Mouse (Mus musculus): Measurements from ENCODE around the gene Arid3b.

Gene Arid3b

DNA sequence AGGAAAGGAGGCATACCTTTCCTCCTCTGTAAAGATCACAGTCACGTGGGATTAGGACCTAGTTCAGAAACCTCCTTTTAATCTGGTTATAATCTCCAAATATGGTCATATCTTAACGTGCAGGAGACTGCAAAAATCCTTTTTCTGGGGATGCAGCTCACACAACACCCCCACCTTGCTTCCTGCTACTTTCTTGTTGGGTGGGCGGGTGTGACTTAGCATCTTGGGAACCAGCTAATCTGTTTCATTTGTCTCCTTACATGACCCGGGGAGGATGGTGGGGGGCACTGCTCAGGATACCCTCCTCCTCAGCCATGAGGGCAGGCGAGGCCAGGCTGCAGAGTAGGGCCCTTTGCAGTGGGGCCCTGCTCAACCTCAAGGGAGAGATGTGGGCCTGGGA lies 61.6 kb downstream of the Arid3b start:
- no peak for DNase-seq

DNA sequence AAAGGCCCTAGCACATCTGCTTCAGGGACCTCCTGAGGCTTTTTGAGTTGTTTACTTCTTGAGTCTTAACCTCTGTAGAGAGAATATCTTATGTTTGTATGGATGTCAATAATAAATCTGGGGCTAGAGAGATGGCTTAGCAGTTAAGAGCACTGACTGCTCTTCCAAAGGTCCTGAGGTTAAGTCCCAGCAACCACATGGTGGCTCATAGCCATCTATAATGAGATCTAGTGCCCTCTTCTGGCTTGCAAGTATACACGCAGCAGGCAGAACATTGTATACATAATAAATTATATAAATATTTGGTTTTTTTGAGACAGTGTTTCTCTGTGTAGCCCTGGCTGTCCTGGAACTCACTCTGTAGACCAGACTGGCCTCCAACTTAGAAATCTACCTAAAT lies 62.4 kb downstream of the Arid3b start:
- DNase-seq: no peak

DNA sequence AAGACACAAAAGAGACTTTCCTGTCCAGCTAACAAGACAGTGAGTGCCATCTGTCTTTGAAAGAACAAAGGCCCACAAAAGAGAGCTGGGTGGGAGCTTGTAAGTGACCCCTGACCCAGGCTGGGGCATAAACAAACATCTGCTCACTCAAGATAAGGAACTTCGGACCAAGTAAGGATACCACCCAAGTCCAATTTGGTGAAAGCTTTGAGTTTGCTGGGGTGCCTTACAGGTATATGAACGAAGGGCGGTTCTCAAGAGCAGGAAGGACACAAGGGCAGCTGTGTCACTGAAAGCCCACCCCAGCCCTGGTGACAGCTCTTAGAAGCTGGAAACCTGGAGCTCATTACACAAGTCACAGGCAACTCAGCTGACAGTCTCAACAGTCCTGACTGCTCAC lies 62.8 kb downstream of the Arid3b start:
- DNase-seq: no peak

DNA sequence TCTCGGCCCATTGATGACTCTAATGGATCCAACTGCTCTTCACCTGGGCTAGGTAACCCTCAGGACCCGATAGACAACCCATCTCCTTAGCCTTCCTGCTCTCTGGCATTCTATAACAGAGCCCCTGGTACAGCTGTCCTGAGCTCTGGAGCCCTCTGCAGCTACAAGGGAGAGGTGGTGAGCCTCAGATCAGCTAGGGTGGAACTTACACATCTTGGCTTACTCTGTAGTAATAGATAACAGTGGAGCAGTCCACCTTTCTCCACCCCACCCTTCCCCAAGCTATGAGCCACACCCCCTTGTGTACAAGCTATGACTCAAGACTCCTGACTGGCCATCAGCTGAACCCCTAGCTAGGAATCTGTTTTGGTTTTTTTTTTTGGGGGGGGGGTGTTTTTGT lies 65.8 kb downstream of the Arid3b start:
- no peak for DNase-seq

DNA sequence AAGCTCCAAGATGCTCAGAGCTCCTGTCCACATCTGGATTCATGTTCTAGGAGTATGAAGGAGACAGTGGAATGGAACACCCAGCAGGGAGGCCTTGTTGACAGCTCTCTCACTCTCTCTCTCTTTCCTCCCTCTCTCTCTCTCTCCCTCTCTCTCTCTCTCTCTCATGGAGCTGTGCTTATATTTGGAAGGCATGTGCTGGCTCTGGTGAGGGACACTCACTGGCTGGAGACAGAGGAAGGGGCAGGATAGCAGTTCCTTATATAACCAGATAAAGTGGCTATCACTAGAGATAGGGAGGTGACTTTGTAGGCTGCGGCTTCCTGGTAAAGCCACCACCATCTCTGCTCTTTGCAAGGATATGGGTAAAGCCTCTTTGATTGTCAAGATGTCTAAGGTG lies 66.4 kb downstream of the Arid3b start:
- DNase-seq: no peak

DNA sequence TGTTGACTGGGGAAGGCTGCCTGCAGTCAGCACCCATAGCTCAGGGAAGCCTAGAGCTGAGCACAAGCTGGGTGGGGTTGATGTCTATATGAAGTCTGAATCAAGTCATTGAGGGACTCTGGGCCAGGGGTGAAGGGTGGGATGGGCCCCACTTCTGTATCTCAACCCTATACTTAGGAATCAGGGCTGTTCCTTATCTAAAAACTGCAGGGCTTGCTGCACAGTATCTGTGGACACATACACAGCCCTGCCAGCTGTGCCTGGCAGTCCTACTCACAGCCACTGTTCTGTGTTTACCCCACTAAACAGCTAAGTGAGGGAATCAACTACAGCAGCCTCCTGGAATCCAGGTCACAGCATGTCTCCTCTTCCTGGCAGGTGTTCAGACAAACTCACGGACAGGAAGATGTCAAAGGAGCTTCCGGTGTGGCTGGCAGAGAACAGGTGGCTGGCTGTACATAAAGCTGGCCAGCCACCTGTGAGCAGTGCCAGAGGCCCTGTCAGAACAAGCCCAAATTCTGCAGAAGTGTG lies 67.0 kb downstream of the Arid3b start:
- DNase-seq: no peak

DNA sequence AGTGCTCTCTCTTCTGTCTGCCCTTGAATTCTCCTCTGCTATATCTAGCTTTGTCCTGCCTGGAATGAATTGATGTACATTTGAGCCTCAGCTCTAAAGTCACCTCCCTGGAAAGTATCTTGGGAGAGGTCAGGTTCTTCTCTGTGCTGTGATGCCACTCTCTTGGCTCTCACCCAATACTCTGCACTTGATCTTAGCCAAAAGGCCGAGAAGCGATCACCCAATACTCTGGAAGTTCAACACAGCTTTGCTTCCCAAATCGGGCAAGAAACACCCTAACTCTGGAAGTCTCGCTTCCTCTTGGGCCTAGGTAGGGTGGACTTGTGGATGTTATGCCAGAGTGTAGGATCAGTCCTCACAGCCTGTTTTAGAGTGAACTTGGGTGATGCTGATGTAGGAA lies 69.4 kb downstream of the Arid3b start:
- DNase-seq: no peak

DNA sequence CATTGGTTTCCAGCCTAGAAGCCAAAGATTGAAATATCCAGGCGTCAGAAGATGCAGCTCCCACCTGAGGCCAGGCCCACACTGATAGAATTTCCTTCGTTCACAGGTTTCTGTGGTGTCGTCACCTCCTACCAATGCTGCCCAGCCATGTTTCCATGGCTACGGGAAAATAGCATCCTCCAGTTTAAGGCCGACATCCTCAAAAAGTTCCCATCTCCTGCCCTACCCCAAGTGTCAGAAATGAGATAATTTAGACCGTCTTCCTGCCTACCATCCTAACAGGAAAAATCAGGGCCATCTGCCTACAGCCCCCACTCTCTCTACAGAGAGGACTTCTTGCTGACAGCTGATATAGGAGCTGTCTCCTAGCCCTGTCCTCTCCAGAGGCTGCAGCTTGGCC lies 70.2 kb downstream of the Arid3b start:
- no peak for DNase-seq

DNA sequence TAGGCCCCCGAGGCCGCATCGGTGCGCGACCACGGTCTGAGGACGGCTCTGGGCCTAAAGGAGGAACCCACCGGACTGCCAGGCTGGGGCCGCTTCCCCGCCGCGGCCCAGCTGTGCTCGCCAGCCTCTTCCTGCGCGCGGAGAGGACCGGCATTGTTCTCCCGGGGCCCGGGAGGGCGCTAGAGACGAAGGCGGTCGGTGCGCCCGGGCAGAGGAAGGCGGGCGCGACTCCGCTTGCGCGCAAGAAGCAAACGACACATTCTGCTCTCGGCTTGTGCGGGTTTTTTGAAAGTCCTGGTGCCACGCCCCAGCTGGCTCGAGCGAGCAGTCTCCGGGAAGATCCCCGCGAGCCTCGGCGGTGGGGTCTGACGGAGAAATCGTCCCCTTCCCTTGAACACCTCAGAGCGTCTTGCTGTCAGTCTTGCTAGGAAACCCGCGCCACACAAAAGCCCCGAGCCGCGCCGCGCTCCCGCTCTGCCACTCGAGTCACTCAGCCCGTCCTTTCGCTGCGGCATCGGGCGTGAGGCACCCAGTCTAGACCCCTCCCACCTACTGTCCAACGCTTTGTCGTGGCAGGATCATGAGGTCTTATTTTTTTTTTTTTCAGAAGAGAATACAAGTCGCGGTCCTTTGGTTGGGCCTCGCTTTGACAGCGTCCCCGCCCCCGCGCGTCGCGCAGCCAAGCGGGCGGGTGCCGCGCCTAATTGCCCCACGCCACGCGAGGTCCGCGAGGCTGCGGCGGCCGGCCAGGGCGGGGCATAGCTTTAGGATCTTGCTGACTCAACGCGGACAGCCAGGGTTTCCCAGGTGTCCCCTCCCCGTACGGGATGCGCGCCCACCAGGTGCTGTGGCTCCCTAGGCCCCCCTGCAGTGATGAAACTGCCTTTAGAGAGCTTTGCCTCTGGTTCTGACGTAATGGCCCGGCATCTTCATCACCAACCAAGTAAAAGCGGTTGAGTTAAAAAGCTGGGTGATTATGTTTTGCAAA lies 70.9 kb downstream of the Arid3b start, which contains the start of gene Clk3:
Gene Clk3, minus strand, starts transcription at position 497 of the 988 bp plus-strand sequence.
- DNase-seq: peak; percentile 78

DNA sequence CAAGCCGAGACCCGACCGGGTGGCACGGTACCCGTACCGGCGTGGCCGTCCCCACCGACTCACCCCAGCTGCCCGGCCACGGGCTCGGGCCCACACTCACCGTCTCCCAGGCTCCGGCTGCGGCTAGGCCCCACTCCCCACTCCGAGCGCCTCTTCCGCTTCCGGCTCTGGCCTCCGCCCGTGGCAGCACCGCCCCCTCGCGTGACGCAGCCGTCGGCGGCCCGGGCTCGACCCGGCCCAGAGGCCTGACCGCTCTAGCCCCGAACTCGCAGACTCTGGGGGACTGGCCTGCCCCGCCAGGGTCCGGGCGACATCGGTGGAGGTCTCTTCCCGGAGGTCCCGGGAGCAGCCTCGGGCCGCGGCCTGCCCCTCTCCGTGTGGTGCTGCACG lies 71.6 kb downstream of the Arid3b start:
- peak; percentile 89 for DNase-seq

DNA sequence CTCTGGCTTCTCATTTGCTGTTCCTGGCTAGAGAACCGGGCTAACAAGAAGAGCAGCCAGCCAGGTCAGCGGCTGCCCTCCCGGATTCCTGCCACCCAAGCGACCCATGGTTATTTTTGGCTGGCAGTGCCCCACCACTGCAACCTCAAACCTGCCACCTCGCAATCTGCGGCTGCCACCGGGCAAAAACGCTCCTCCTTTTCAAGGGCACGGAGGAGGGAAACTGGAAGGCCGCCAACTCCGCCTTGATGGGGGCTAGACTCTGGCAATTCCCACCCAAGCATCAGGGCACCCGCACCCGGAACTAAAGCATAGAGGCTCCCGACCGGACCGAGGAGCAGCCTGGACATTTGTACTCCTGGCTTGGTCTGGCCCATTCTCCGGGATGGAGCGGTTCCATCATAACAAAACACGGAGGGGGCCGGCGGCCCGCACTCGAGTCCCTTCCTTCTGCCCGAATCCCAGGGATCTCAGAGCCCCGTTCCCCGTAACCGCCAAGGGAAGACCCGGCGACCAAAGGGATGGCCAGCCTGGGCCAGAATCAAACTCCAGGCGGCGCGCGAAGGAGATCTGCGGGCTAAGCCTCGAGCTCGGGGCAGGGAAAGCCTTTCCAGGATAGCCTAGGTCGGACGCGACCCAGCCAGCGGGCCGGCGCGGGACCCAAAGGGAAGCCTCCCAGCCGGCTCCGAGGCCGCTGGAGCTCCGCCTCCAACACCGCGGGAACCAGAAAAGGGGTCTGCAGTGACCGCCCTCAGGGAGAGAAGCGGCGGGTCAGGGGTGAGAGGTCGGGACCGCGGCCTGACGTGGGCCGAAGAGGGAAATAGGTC lies 72.2 kb downstream of the Arid3b start:
- peak; percentile 80 for DNase-seq

DNA sequence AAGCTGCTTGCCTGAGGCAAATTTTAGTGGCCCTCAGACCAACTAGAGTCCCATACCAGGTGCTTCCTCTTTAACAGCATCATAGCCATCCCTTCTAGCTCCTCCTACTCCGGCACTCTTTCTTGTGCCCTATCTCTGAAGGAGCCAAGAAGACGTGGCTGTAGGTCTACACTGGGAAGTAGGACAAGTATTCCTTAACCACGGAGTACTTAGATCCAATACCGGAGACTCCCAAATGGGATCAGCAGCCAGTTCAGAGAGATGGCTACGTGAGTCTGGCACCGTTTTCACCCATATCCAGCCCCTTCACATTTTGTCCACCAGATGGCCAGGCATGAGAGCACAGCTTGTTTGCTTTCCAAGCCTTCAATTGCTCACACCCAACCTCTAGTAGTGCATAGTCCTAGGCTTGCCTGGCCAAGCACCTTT lies 74.0 kb downstream of the Arid3b start:
- no peak for DNase-seq

DNA sequence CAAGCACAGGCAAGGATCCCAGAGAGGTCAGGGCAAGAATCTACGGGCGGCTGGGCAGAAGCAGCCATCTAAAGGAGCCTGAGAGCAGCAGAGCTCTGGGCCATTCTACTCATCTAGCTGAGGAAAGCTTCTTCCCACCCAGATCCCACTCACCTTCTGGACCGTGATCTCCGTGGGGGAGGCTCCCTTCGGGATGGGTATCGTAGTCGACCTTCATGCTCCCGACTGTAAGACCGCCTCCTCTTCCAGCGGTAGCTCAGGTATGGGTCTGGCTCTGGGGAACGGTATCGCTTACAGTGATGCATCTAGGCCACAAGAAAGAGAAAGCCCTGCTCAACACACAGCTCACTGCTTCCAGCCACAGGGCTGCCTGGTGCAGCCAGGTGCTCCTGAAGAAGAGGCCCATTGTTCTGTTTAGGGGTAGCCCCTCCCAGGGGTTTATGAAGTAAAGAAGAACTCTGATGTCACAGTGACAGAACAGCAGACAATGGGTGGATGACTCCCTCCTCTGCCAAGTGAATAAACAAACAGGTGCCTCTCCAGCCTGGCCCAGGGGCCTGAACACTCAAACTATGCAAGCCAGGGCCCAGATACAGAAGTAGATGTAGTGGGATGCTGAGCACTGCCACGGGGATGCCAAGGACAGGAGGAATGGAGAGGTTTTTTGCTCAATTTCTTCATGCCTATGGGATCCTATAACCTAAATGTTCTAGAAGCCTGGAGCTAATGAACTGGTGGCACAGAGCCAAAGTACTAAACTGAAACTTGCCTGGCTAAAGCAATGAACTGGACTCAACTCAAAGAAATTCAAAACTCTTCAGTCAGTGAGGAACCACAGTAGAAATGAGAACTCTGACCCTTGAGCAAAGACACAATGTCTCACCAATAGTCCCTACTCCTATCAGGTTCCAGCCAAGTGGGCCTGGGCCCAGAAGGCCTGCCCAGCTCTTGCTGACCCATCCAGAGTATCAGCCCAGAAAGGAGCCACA lies 74.7 kb downstream of the Arid3b start:
- no peak for DNase-seq

DNA sequence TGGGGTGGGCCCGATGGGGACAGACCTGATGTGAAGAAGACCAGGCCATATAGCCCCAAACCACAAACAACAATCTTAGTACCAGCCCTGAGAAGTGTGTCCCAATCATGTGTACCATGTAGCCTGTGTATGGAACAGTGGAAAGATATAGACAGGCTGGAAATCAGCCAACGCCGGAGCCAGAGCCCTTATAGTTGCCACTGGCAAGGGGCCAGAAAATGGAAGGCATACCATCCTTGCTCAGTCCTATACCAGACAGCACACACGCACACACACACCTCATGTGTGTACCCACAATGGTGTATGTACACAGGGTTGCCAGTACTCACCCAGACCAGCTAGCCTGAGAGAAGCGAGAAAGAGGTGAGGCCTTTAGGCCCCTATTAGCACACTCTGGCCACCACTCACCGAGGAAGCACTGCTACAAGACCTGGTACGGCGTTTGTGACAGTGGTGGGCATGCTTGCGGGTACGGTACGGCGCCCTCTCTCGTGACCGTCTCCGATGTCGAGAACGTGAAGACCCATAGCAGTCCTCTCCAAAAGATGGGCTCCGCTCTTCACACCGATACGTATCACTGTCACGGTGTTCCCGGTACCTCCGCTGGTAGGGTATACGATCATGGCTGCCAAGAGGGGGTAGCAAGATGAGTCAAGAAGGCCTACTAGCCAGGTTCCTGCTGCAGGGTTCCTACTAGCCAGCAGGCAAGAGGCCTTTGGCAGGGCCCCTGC lies 76.0 kb downstream of the Arid3b start:
- DNase-seq: no peak

DNA sequence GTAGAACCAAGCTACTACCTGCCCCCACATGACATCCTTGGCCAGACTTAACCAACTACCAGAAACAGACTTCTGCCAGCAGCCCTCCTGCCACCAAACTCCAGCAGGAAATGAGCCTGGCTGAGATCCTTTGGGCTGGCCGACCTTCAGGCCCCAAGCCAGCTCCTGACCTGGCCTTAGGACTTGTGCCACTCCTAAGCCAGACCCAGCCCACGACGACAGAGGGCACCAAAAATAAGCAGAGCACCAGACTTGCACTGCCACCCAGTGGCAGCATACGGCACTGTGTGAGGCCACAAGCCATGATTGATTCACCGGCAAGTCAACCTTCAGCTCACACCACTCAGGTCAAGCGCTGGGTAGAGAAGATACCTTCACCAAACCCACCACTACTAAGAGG lies 77.3 kb downstream of the Arid3b start:
- DNase-seq: peak; percentile 60

DNA sequence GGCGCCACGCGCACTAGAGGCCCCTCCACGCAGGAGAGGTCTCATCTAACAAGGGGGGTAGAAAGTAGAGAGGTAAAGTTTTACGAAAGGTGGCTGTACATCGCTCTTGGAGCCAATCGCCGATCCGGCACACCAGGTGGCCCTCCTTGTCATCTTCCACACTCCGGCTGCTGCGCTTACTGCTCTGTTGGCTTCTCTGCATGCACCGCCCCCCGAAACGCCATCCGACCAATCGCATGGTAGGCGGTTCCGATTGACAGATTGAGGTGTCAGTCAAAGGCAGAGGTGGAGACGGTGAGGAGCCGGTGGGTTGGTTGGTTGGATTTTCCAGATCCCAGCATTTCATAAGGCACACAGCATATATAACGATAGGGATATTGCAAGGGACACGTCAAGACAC lies 78.1 kb downstream of the Arid3b start:
- no peak for DNase-seq

DNA sequence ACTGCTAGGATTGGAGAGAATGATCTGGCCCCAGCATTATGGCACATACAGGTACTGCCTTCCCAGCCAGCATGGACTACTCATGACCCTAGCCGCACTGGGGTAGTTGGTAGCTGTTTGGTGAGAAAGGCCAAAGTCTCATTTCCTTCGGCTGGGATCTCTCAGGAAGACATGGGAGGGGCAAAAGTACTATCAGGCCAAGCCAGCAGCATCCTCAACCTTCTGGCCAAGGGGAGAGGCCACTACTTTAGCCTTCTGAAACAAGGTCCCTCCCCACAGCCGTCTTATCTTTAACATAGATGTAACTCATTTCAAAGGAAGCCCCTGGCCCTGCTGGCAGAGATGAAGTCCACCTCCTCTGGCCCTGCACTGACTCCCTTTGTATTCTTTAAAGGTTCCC lies 79.0 kb downstream of the Arid3b start:
- DNase-seq: no peak

DNA sequence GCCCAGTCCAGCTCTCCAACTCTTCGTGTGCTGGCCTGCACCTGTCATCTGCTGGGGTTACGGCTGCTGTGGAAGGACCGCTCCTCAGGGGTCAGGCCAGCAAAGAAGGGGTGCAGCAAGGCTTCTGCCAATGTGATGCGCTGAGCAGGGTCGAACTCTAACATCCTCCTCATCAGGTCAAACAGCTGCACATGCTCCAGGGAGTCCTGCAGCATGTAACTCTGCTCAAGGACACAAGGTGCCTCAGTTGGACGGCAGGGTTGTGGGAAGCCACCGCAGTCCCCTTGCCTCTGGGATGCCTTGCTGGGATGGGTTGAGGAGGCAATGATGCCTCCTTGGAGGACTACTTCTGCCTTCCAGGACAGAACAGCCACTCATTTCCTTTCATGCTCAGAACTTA lies 85.7 kb downstream of the Arid3b start:
- no peak for DNase-seq

DNA sequence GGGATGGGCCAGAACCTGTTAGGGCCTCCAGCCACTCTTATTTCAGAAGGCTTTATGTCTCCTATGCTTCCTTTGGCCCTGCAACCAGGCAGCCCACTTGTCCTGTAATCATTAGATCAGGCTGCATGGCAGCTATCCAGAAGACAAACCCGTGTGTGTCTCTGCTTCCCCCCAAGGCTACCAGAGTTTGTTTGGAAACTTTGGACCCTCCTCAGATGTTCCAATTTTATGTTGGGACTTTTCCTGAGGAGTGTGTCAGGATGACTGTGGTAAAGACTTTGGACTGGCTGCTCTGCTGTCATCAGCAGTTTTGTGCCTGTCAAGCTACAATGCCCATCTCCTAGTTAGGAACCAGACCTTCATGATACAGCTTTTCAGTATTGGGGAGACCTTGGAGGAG lies 87.8 kb downstream of the Arid3b start:
- DNase-seq: no peak

DNA sequence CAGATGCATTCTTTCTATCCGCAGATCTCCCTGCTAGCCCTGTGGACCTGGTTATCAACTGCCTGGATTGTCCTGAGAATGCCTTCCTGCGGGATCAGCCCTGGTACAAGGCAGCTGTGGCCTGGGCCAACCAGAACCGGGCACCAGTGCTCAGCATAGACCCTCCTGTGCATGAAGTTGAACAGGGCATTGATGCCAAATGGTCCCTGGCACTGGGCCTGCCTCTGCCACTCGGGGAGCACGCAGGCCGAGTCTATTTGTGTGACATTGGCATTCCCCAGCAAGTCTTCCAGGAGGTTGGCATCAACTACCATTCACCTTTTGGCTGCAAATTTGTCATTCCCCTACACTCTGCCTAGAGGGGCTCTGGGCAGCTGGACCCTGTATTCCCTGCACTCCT lies 88.5 kb downstream of the Arid3b start:
- DNase-seq: peak; percentile 44

DNA sequence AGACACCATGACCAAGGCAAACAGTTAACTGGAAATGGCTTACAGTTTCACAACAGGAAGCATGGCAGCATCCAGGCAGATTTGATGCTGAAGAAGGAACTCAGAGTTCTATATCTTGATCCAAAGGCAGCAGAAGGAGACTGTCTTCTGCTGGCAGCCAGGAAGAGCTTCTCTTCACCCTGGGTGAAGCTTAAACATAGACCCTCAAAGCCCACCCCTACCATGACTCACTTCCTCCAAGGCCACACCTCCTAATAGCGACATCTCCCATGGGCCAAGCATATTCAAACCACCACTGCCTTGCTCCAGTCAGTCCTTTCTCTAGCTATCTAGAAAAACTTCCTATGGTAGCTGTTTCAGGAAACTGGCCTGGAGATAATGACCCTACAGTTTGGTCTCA lies 89.5 kb downstream of the Arid3b start:
- DNase-seq: no peak

Measured in right cerebral cortex, postnatal 4 days (tissue).